Mouse (Mus musculus) embryonic facial prominence, embryonic 11.5 days (tissue): Measurements from ENCODE around the gene Smarcd1. TPM values are rescaled to one million over a fixed set of nuclear protein-coding genes. Genes with fewer than 3 reads are reported as not detected.

Experiments
- polyA plus RNA-seq: library from polyadenylated mRNA; unstranded; fragments of >200 nt; fragmentation: Nextera tagmentation; extraction: Ambion mirVana; gene quantifications from 2 replicates; pipeline ENCODE4 v1.2.1, GENCODE M21; 2014

Gene Smarcd1
- polyA plus RNA-seq, 1 experiment from 2014 or later: 66.8 TPM

Other genes starting within 250 kb of the Smarcd1 start
- gene Nckap5l, start 244.4 kb upstream of the Smarcd1 start, polyA plus RNA-seq: 9.0 and 9.7 TPM in 2 replicates
- gene Bcdin3d, start 227.4 kb upstream of the Smarcd1 start, polyA plus RNA-seq: 15.1 and 16.7 TPM in 2 replicates
- gene Faim2, start 174.0 kb upstream of the Smarcd1 start, polyA plus RNA-seq: 0.24 and 0.66 TPM in 2 replicates
- gene Aqp2, start 123.1 kb upstream of the Smarcd1 start, polyA plus RNA-seq: not detected in 2 replicates
- gene Aqp5, start 111.3 kb upstream of the Smarcd1 start, polyA plus RNA-seq: not detected in 2 replicates
- gene Aqp6, start 100.7 kb upstream of the Smarcd1 start, polyA plus RNA-seq: 0.26 TPM in 1 of 2 replicates, not detected in the other
- 147 and 152 TPM in 2 replicates for gene Racgap1, start 50.5 kb upstream of the Smarcd1 start, polyA plus RNA-seq
- 2.6 and 4.1 TPM in 2 replicates for gene Asic1, start 31.8 kb upstream of the Smarcd1 start, polyA plus RNA-seq
- gene Gm17349, start 3.4 kb downstream of the Smarcd1 start, polyA plus RNA-seq: not detected in 2 replicates
- 0.10 and 0.18 TPM in 2 replicates for gene Gpd1, start 15.4 kb downstream of the Smarcd1 start, polyA plus RNA-seq
- gene Cox14, start 23.5 kb downstream of the Smarcd1 start, polyA plus RNA-seq: 122 and 152 TPM in 2 replicates
- 64.6 and 70.2 TPM in 2 replicates for gene Cers5, start 70.8 kb downstream of the Smarcd1 start, polyA plus RNA-seq
- gene Lima1, start 173.3 kb downstream of the Smarcd1 start, polyA plus RNA-seq: 75.3 and 80.8 TPM in 2 replicates